Mouse (Mus musculus): Measurements from ENCODE around the gene B4galnt3.

B4galnt3 gene

DNA sequence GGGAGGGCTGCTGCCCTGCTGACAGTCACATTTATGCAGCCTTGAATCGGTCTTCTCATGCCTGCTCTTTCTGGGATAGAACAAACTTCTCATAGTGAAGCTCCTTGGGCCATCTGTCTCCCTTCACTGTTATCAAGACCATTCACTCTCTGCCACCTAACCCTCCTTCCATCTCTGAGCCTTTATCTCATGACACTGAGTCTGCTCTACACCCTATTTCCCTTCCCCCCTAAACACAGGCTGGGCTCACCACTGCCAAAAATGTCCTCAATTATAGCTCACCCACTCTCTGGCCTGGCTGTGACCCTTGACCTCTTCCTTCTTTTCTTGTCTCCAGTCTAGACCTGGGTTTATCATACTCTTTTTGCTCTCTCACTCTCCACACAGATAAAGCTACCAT is 77.7 kb downstream of the B4galnt3 start:
- DNase-seq: no peak

- no peak for DNase-seq
Measured at GRCm38 (mm10) chr6:120211536-120211935, 82.8 kb downstream of the B4galnt3 start.

DNA sequence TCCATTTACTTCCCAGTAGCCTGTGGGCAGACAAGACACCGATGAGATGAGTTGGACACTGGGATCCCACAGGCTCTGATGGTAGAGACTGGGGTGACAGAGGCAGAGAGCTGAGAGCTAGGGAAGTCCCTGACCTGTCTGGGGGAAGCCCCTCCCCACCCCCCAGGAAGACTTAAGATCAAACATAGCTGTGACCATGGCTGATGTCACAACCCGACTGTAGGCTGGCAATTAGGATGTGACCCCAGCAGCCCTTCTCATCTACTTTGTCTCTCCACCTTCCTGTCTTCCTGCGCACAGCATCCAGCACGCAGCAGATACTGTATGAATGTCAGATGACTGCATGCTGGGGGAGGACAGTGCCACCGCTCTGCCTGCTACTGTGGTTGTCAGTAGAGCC is 87.8 kb downstream of the B4galnt3 start:
- DNase-seq: no peak

- DNase-seq: peak in 1 of 2 experiments; percentile 38
Measured at GRCm38 (mm10) chr6:120202406-120202805, 92.0 kb downstream of the B4galnt3 start.

DNA sequence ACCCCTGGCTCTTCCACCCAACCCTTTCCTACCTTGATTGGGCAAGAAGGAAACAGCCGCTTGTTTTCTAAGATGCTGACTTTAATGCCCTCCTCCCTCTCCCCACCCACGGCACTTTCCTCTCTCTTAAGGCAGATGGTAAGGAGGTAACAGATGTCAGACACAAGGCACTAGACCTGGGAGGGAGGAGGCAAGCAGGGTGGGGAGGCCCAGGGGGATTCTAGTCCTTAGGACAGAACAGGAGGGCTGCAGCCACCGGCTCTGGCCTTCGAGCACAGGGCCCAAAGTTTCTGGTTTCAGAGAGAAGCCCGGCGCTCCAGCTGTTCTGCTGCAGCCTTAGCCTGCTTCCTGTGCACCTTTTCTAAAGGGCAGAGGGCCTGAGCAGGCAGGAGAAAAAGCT is 92.4 kb downstream of the B4galnt3 start:
- no peak for DNase-seq

- DNase-seq: no peak
Measured at GRCm38 (mm10) chr6:120199638-120200394, 94.5 kb downstream of the B4galnt3 start.

DNA sequence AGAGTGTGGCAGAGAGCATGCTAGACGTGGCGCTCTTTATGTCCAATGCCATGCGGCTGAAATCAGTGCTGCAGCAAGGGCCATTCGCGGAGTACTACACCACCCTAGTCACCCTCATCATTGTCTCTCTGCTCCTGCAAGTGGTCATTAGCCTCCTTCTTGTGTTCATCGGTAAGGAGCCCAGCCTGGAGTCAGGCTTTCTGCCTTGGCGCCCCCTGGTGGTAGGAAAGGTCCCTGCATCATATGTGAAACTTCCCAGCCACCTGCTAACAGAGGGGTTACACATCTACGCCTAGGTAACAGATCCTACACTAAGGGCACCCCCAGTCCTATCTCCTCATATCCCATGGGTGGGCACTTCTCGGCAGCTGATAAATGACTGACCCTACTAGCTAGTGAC is 96.4 kb downstream of the B4galnt3 start:
- peak; percentile 86 to 90 for DNase-seq

- DNase-seq: peak; percentile 48 to 62
Measured at GRCm38 (mm10) chr6:120196837-120197236, 97.5 kb downstream of the B4galnt3 start.

DNA sequence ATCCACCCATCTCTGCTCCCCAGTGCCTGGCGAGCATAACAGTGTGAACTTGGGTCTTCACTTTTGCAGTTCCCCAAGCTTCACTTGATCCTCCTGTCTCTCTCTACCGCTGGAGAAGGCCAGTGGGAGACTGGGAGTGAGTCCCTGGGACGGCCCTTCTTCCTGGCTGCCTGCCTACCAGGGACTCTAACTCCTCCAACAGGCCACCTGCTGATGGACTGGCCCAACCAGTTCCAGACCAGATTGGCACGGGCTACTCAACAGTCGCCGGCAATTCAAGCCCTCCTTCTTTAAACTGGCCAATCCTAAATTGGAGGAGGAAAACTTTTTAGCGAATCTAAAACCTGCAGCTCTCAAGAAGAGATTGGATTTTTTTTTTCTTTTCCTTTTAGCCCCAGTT is 99.4 kb downstream of the B4galnt3 start:
- peak; percentile 58 to 66 for DNase-seq

DNA sequence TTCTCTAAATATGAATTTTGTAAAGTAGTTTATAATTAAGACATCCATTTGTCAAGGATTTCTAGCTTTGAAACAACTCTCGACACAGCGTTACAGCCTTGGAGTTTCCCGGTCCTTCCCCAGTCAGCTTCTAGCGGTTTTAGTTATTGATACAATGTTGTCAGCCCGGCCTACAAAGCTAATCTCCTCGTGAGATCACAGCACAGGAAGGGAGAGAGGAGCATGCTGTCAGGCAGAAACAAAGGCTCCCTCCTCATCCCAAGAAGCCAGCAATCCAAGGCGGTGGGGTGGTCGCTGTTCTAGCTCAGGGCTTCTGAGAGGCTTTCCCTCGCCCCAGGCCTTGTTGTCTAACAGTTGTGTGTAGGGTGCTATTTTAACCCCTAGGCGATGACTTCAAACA is 100.1 kb downstream of the B4galnt3 start:
- no peak for DNase-seq

DNA sequence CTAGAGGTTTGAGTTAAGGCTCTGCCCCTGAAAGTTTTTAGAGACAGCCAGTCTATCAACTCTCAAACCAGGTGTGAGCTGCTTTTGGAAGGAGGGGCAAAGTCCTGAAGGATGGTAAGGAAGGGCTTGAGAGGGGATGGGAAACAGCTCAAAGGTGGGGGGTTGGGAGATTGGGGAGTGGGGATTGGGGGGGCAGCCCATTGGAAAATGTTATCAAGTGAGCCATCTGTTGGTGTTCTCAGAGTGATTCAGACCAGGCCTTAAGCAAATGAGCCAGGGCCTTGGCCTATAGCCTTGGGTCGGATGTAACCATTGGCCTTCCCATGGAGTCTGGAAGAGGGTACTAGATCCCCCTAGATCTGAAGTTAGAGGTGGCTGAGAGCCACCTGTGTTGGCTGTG is 100.6 kb downstream of the B4galnt3 start:
- no peak for DNase-seq

GRCm38 (mm10) chr6:120193174-120193573 is 101.2 kb downstream of the B4galnt3 start:
- DNase-seq: peak; percentile 86 to 87

DNA sequence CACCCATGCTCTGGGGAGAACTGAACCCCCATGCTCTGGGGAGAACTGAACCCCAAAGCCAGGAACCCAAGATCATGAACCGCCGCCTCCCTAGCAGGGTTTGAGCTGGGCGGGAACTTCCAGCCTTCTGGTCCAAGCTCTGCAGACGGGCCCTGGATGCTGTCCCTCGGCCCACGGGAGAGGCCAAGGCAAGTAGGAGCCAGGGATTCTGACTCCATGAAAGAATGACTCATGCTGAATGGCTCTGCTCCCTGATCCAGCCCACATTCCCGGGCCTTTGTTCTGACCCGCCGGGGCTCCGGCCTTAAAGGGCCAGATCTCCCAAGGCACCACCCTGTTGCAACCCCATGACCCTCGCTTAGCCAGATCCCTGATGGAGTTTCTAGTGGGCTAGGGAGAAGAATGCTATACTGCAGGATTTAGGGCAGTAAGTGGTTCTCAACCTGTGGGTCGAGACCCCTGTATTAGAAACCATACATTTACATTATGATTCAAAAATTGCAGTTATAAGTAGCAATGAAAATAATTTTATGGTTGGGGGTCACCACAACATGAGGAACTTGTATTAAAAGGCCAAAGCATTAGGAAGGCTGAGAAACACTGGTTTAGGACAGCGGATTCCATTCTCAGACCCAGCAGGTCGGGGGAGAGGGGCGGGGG is 102.0 kb downstream of the B4galnt3 start:
- peak; percentile 39 to 58 for DNase-seq

GRCm38 (mm10) chr6:120191396-120192170 is 102.8 kb downstream of the B4galnt3 start:
- DNase-seq: no peak

GRCm38 (mm10) chr6:120190912-120191311 is 103.4 kb downstream of the B4galnt3 start:
- DNase-seq: no peak

DNA sequence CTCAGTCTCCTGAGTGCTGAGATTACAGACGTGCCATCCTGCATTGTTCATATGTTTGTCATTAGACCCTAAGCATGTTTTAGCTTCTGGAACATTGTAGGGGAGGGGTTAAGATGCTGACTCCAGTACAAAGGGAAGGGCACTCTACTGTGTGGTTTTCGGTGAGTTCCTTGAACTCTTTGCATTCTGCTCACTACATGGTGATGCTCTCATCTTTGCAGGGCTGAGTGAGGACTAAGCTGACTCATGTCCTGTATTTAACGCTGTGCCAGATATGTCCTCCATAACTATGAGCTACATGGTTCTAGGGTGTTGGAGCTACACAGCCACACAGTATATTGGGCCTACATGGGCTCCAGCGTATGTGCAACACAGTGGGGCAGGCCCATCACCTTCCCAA is 104.0 kb downstream of the B4galnt3 start:
- no peak for DNase-seq

- no peak for DNase-seq
Measured at GRCm38 (mm10) chr6:120189287-120189686, 105.1 kb downstream of the B4galnt3 start.

GRCm38 (mm10) chr6:120188376-120189235 is 105.8 kb downstream of the B4galnt3 start:
- DNase-seq: no peak

- peak; percentile 36 to 44 for DNase-seq
Measured at GRCm38 (mm10) chr6:120187587-120188176, 106.7 kb downstream of the B4galnt3 start.

DNA sequence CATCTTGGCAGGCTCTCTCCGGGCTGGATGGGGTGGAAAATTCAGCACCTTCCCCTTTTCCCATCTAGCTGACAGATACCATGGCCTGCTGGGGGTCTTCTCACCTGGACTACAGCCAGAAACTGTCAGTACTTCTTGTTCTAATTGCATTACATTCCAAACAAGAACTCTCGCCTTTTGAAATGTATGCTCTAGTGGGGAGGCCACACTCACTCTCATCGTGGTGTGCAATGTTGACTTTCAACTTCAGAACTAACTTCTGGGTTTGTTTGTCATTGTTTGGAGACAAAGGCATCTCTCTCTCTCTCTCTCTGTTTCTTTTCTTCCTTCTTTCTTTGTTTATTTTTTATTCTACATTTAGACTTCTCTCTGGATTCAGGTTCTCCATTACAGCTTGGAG is 107.8 kb downstream of the B4galnt3 start:
- no peak for DNase-seq

GRCm38 (mm10) chr6:120185756-120186155 is 108.6 kb downstream of the B4galnt3 start:
- no peak for DNase-seq

Data from cerebellum, postnatal 10 days (tissue).